ENCODE assay signal across 8 mouse cellular contexts in genomic region chr9:67435333-67436154, GRCm38 (mm10).
DNase-seq lines count a peak whose midpoint lies in the region; ATAC-seq and TF ChIP-seq lines count a peak whose summit lies in the region.

No protein-coding gene starts in this region.

- DNase-seq in layer of hippocampus, adult 11-12 months (ENCODE audit: low spot score) = peak; percentile 29
- no peak for DNase-seq in layer of hippocampus, adult 8-10 months (ENCODE audit: low spot score in 2 of 2)
- DNase-seq in embryonic facial prominence, embryonic 14.5 days (ENCODE audit: low spot score) = peak; percentile 75
- DNase-seq in kidney, postnatal 0 days (ENCODE audit: low spot score) = peak; percentile 30
- DNase-seq in skeletal muscle tissue, adult 2 months (ENCODE audit: low read depth, low spot score) = peak; percentile 6
- no peak for DNase-seq in thymus, postnatal 10 days (ENCODE audit: low spot score in 2 of 2)

- no peak overlapping the region for H3K4me3 ChIP-seq in embryonic facial prominence, embryonic 14.5 days (ENCODE audit: low read depth, low read length)
- H3K4me3 ChIP-seq in heart, embryonic 11.5 days (ENCODE audit: low read depth, low read length) = no peak overlapping the region
- H3K4me3 ChIP-seq in kidney, postnatal 0 days (replicated peaks; ENCODE audit: low read depth, low read length) = no peak overlapping the region

- WGBS in embryonic facial prominence, embryonic 14.5 days = 46% methylated on average over 10 of the region's 10 CpGs
- 39% methylated on average over 10 of the region's 10 CpGs for WGBS in heart, embryonic 11.5 days (ENCODE audit: insufficient replicate concordance)
- 35% methylated on average over 10 of the region's 10 CpGs for WGBS in kidney, postnatal 0 days

- no peak for TF ChIP-seq CTCF in kidney, postnatal 0 days (IDR thresholded peaks at IDR 0.05; ENCODE audit: low read depth)

- H3K9me3 ChIP-seq in embryonic facial prominence, embryonic 14.5 days (ENCODE audit: control insufficient read depth, low read length) = no peaks in the 10 kb centered on the region
- no peaks in the 10 kb centered on the region for H3K9me3 ChIP-seq in heart, embryonic 11.5 days (replicated peaks; ENCODE audit: control insufficient read depth, low read length)
- no peaks in the 10 kb centered on the region for H3K9me3 ChIP-seq in kidney, postnatal 0 days (replicated peaks; ENCODE audit: low read length)

- H3K36me3 ChIP-seq in embryonic facial prominence, embryonic 14.5 days (ENCODE audit: control insufficient read depth, insufficient read depth, low read length) = no peaks in the 10 kb centered on the region
- H3K36me3 ChIP-seq in heart, embryonic 11.5 days (ENCODE audit: control insufficient read depth, insufficient read depth, low read length) = no peaks in the 10 kb centered on the region
- no peaks in the 10 kb centered on the region for H3K36me3 ChIP-seq in kidney, postnatal 0 days (ENCODE audit: insufficient read depth, low read length)

- H3K4me1 ChIP-seq in embryonic facial prominence, embryonic 14.5 days (ENCODE audit: control insufficient read depth, insufficient read depth, low read length) = peaks cover 13% of the 10 kb centered on the region
- peaks cover 21% of the 10 kb centered on the region for H3K4me1 ChIP-seq in heart, embryonic 11.5 days (ENCODE audit: control insufficient read depth, insufficient read depth, low read length)
- no peaks in the 10 kb centered on the region; the same call in 1 of the 2 replicates for H3K4me1 ChIP-seq in kidney, postnatal 0 days (replicated peaks; ENCODE audit: insufficient read depth, low read length)

- no peak overlapping the region for H3K4me2 ChIP-seq in embryonic facial prominence, embryonic 14.5 days (ENCODE audit: low read depth, low read length)
- H3K4me2 ChIP-seq in heart, embryonic 11.5 days = peak overlapping the region; percentile 38
- H3K4me2 ChIP-seq in kidney, postnatal 0 days (ENCODE audit: low read length) = no peak overlapping the region

- no peak overlapping the region for H3K9ac ChIP-seq in embryonic facial prominence, embryonic 14.5 days (ENCODE audit: low read depth, low read length)
- H3K9ac ChIP-seq in heart, embryonic 11.5 days (ENCODE audit: low read depth, low read length) = no peak overlapping the region
- no peak overlapping the region for H3K9ac ChIP-seq in kidney, postnatal 0 days (ENCODE audit: low read depth, low read length)

- ATAC-seq in embryonic facial prominence, embryonic 14.5 days (ENCODE audit: low read depth) = peak; percentile 70; the same call in 1 of the 2 replicates
- no peak for ATAC-seq in heart, embryonic 11.5 days (replicated peaks; ENCODE audit: insufficient number of reproducible peaks, low FRiP score, low TSS enrichment)
- ATAC-seq in kidney, postnatal 0 days (replicated peaks; ENCODE audit: low FRiP score, low read depth) = no peak
- no peak for ATAC-seq in inflammation-experienced regulatory T-cells, adult 6 months

- H3K27ac ChIP-seq in embryonic facial prominence, embryonic 14.5 days (replicated peaks; ENCODE audit: low read depth, low read length) = peak overlapping the region; percentile 52
- peak overlapping the region; percentile 85 for H3K27ac ChIP-seq in heart, embryonic 11.5 days (ENCODE audit: low read depth, low read length)
- no peak overlapping the region for H3K27ac ChIP-seq in kidney, postnatal 0 days

- no peaks in the 10 kb centered on the region for H3K27me3 ChIP-seq in embryonic facial prominence, embryonic 14.5 days (replicated peaks; ENCODE audit: control insufficient read depth, insufficient read depth, low read length)
- H3K27me3 ChIP-seq in heart, embryonic 11.5 days (ENCODE audit: control insufficient read depth, insufficient read depth, low read length) = no peaks in the 10 kb centered on the region
- no peaks in the 10 kb centered on the region for H3K27me3 ChIP-seq in kidney, postnatal 0 days (ENCODE audit: insufficient read depth, low read length)

Comparison
In these comparisons a context has a peak if more than half of its experiments do, and no peak if none do; other contexts are left out.
1. DNase-seq: peak in layer of hippocampus, adult 11-12 months (single experiment), embryonic facial prominence, embryonic 14.5 days (single experiment), kidney, postnatal 0 days (single experiment) and skeletal muscle tissue, adult 2 months (single experiment); none in layer of hippocampus, adult 8-10 months (0 of 2) and thymus, postnatal 10 days (0 of 2).